Mouse (Mus musculus) CH12.LX (cell line): ENCODE measurements around the gene Dpp6. TPM values are rescaled to one million over a fixed set of nuclear protein-coding genes. Genes with fewer than 3 reads are reported as not detected.

Source experiments
- DNase-seq: peaks from one replicate; pipeline ENCODE4 v3.0.0-alpha.2; 2013; ENCODE audit errors: extremely low read depth
- H3K27ac ChIP-seq: 2 replicates; pipeline ENCODE4 v1.5.1; 2012; ENCODE audit warnings: low read depth, mild to moderate bottlenecking, control low read depth, moderate library complexity; ENCODE audit not compliant: insufficient read depth
- H3K27me3 ChIP-seq: replicated peaks from 2 replicates; pipeline ENCODE3; 2012; ENCODE audit warnings: inconsistent platforms
- H3K36me3 ChIP-seq, 2 experiments: replicated peaks in 1 of 2; 2 replicates each; pipeline versions ENCODE3 to v1.6.1; 2012; ENCODE audit warnings: inconsistent platforms in 1 of 2, low read length in 1 of 2, mild to moderate bottlenecking in 1 of 2, mixed read lengths in 1 of 2, moderate library complexity in 1 of 2; ENCODE audit not compliant: control insufficient read depth in 1 of 2, insufficient read depth in 1 of 2
- H3K4me1 ChIP-seq, 2 experiments: 2 replicates each; pipeline ENCODE4 v1.6.1; 2012; ENCODE audit warnings: inconsistent platforms in 1 of 2, moderate library complexity in 1 of 2; ENCODE audit not compliant: insufficient read depth in 2 of 2, control insufficient read depth in 1 of 2
- H3K4me2 ChIP-seq: 2 replicates; pipeline ENCODE4 v1.6.1; 2012; ENCODE audit warnings: low read depth, mild to moderate bottlenecking, control low read depth; ENCODE audit not compliant: poor library complexity, insufficient read depth, severe bottlenecking
- H3K4me3 ChIP-seq, 3 experiments: fragments of 150-350 bp in 1 of 3; sonication (generic) in 1 of 3; replicated peaks in 1 of 3; 2 replicates each; pipeline versions ENCODE3 to v1.5.1; 2011 to 2012; ENCODE audit warnings: low read depth in 2 of 3, low read length in 2 of 3, mild to moderate bottlenecking in 2 of 3, moderate library complexity in 2 of 3, control low read depth in 1 of 3, improper control_type of control experiment in 1 of 3, inconsistent platforms in 1 of 3, mixed read lengths in 1 of 3; ENCODE audit not compliant: poor library complexity in 1 of 3
- H3K79me2 ChIP-seq: replicated peaks from 2 replicates; pipeline ENCODE4 v1.6.1; 2012; ENCODE audit warnings: mild to moderate bottlenecking, moderate library complexity; ENCODE audit not compliant: control insufficient read depth, poor library complexity, insufficient read depth, severe bottlenecking; ENCODE audit errors: extremely low read depth
- H3K9ac ChIP-seq: 2 replicates; pipeline ENCODE4 v1.6.1; 2012; ENCODE audit warnings: low read depth, mild to moderate bottlenecking, control low read depth, moderate library complexity; ENCODE audit not compliant: insufficient read depth
- H3K9me3 ChIP-seq: replicated peaks from 2 replicates; pipeline ENCODE3; 2012; ENCODE audit warnings: low read length, inconsistent platforms, mixed read lengths
- BHLHE40 ChIP-seq: IDR thresholded peaks from 2 replicates; pipeline ENCODE4 v1.6.1; 2011; ENCODE audit warnings: mild to moderate bottlenecking, low read depth, low read length, improper control_type of control experiment
- CHD1 ChIP-seq: IDR thresholded peaks from 2 replicates; pipeline ENCODE4 v1.6.1; 2012; ENCODE audit warnings: low read depth, low read length, improper control_type of control experiment, inconsistent platforms
- E2F4 ChIP-seq: IDR thresholded peaks from 2 replicates; pipeline ENCODE4 v1.6.1; 2011; ENCODE audit warnings: low read depth, low read length, improper control_type of control experiment; ENCODE audit not compliant: insufficient replicate concordance
- ELF1 ChIP-seq: IDR thresholded peaks from 2 replicates; pipeline ENCODE4 v1.6.1; 2014; ENCODE audit warnings: low read depth, mild to moderate bottlenecking, inconsistent platforms, low read length, improper control_type of control experiment
- HCFC1 ChIP-seq: IDR thresholded peaks from 2 replicates; pipeline ENCODE4 v1.6.1; 2012; ENCODE audit warnings: low read depth, mild to moderate bottlenecking, inconsistent platforms, low read length, improper control_type of control experiment
- JUN ChIP-seq: IDR thresholded peaks from 2 replicates; pipeline ENCODE4 v1.6.1; 2011; ENCODE audit warnings: low read depth, mild to moderate bottlenecking, low read length, improper control_type of control experiment, moderate library complexity; ENCODE audit not compliant: insufficient read depth
- KAT2A ChIP-seq: IDR thresholded peaks from 2 replicates; pipeline ENCODE4 v1.6.1; 2012; ENCODE audit warnings: low read length, improper control_type of control experiment, inconsistent platforms; ENCODE audit not compliant: insufficient replicate concordance
- MAX ChIP-seq: IDR thresholded peaks from 2 replicates; pipeline ENCODE4 v1.6.1; 2011; ENCODE audit warnings: low read length, improper control_type of control experiment
- MAZ ChIP-seq: IDR thresholded peaks from 2 replicates; pipeline ENCODE4 v1.6.1; 2012; ENCODE audit warnings: low read depth, mild to moderate bottlenecking, inconsistent platforms, low read length, improper control_type of control experiment, moderate library complexity
- MEF2A ChIP-seq: IDR thresholded peaks from 2 replicates; pipeline ENCODE4 v1.6.1; 2014; ENCODE audit warnings: low read depth, mild to moderate bottlenecking, inconsistent platforms, low read length, improper control_type of control experiment, borderline replicate concordance
- NELFE ChIP-seq: IDR thresholded peaks from 2 replicates; pipeline ENCODE4 v1.6.1; 2011; ENCODE audit warnings: low read depth, low read length, improper control_type of control experiment
- POLR2A ChIP-seq: IDR thresholded peaks from 2 replicates; pipeline ENCODE4 v1.6.1; 2011; ENCODE audit warnings: low read depth, mild to moderate bottlenecking, improper control_type of control experiment, low read length
- POLR2AphosphoS2 ChIP-seq: IDR thresholded peaks from 2 replicates; pipeline ENCODE4 v1.6.1; 2011; ENCODE audit warnings: low read depth, low read length, improper control_type of control experiment
- RCOR1 ChIP-seq: conservative IDR thresholded peaks from 2 replicates; pipeline ENCODE4 v1.6.1; 2012; ENCODE audit warnings: low read depth, mild to moderate bottlenecking, inconsistent platforms, low read length, improper control_type of control experiment
- TBP ChIP-seq: conservative IDR thresholded peaks from 2 replicates; pipeline ENCODE4 v1.6.1; 2011; ENCODE audit warnings: low read depth, low read length, improper control_type of control experiment
- USF1 ChIP-seq: IDR thresholded peaks from 2 replicates; pipeline ENCODE4 v1.6.1; 2014; ENCODE audit warnings: low read depth, mild to moderate bottlenecking, inconsistent platforms, low read length, improper control_type of control experiment
- ZMIZ1 ChIP-seq: IDR thresholded peaks from 2 replicates; pipeline ENCODE4 v1.6.1; 2012; ENCODE audit warnings: low read depth, mild to moderate bottlenecking, inconsistent platforms, low read length, improper control_type of control experiment
- ZNF384 ChIP-seq: IDR thresholded peaks from 2 replicates; pipeline ENCODE4 v1.6.1; 2012; ENCODE audit warnings: low read depth, low read length, improper control_type of control experiment, inconsistent platforms
- dilution Hi-C: fragments of 300-500 bp; cut with MboI; formaldehyde crosslinking; loops from 2 replicates; pipeline ENCODE4 v1.14.3; 2020; ENCODE audit warnings: low sequenced_read_pairs; ENCODE audit not compliant: extremely low pct_unique_long_range_greater_than_20kb, extremely low pct_ligation_motif_present
- in situ Hi-C: fragments of 300-500 bp; cut with MboI; formaldehyde crosslinking; loops from 3 replicates; pipeline ENCODE4 v1.14.3; 2019; ENCODE audit warnings: low sequenced_read_pairs, low pct_ligation_motif_present, low pct_unique_long_range_greater_than_20kb, mixed read lengths
- polyA plus RNA-seq: library from polyadenylated mRNA; unstranded; fragments of >175 nt; gene quantifications from 2 replicates; pipeline ENCODE4 v1.2.1, GENCODE M21; 2012; ENCODE audit warnings: low read depth; ENCODE audit not compliant: insufficient read length
- total RNA-seq, 2 experiments: library from RNA; depleted of rRNA; stranded (reverse); fragments of 300-350 nt in 1 of 2; fragments of >200 nt in 1 of 2; gene quantifications; 2 replicates each; pipeline ENCODE4 v1.2.3; 2012 to 2014

Gene Dpp6
- total and polyA plus RNA-seq, 3 experiments, result not detected

DNA sequence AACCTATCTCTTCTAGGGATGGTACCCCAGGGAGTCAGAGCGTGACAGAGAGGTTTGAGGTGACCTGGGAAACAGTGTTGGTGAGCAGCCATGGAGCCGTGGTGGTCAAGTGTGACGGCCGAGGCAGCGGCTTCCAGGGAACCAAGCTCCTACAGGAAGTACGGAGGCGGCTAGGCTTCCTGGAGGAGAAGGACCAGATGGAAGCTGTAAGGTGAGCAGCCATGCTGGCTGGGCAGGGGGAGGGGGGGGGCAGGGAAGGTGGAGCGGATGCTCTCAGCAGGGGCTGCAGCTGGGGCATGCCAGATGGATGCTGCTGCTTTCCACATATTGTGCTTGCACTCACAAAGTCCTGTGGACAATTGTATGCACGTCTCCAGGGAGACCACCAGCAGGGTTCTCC lies 897.4 kb downstream of the Dpp6 start:
- H3K27me3 ChIP-seq, result peaks cover 40% of the 10 kb centered on the region
- H3K27ac ChIP-seq, result no peak overlapping the region
- in situ Hi-C loops (no loop called here), dilution Hi-C loops (no loop called here)
- H3K4me2 ChIP-seq, result no peak overlapping the region
- no peak overlapping the region for H3K9ac ChIP-seq
- H3K9me3 ChIP-seq, result no peaks in the 10 kb centered on the region
- TF ChIP-seq MAZ, result no peak
- no peak for TF ChIP-seq JUN
- no peak for TF ChIP-seq USF1
- TF ChIP-seq RCOR1, result no peak
- TF ChIP-seq KAT2A, result no peak
- TF ChIP-seq ZMIZ1, result no peak
- TF ChIP-seq POLR2AphosphoS2, result no peak
- TF ChIP-seq ELF1, result no peak
- TF ChIP-seq BHLHE40, result no peak
- no peak for TF ChIP-seq MAX
- no peak for TF ChIP-seq HCFC1
- DNase-seq, result no peak
- H3K4me1 ChIP-seq, result no peaks in the 10 kb centered on the region
- H3K36me3 ChIP-seq, result no peaks in the 10 kb centered on the region
- no peak overlapping the region for H3K4me3 ChIP-seq
- H3K79me2 ChIP-seq, result no peaks in the 10 kb centered on the region

DNA sequence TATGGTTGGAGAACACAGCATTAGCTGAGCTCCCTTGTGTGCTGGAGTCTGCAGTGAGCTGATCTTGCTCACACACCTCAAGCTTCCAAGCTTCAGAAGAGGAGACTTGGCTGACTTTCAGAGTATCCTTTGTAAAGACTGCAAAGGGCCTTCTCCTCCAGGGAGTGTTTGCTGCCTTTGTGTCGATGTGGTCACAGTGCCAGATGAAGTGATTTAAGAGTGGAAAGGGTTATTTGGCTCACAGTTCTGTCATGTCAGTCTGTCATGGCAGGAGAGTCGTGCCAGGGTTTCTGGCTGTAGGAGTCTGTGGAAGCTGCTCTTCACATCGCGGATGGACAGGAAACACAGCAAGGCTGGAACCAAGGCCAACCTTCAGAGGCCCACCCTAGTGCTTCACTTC lies 899.0 kb downstream of the Dpp6 start:
- H3K27ac ChIP-seq, result no peak overlapping the region
- no peak overlapping the region for H3K4me3 ChIP-seq
- H3K4me1 ChIP-seq, result no peaks in the 10 kb centered on the region
- dilution Hi-C loops, result no loop called here
- DNase-seq, result no peak
- TF ChIP-seq NELFE (no peak), TBP (no peak), ZNF384 (no peak), ZMIZ1 (no peak), KAT2A (no peak), MEF2A (no peak), CHD1 (no peak), E2F4 (no peak), JUN (no peak), POLR2A (no peak)
- in situ Hi-C loops, result no loop called here
- H3K79me2 ChIP-seq, result no peaks in the 10 kb centered on the region
- H3K4me2 ChIP-seq, result no peak overlapping the region
- no peaks in the 10 kb centered on the region for H3K9me3 ChIP-seq
- no peaks in the 10 kb centered on the region for H3K36me3 ChIP-seq
- H3K9ac ChIP-seq, result no peak overlapping the region
- peaks cover 29% of the 10 kb centered on the region for H3K27me3 ChIP-seq
